Mouse (Mus musculus): ENCODE results near the gene Baz2b. TPM values are rescaled to one million over a fixed set of nuclear protein-coding genes. Genes with fewer than 3 reads are reported as not detected.

Baz2b gene
- polyA plus RNA-seq, 1 experiment from 2014 or later = 34.0 TPM

DNA sequence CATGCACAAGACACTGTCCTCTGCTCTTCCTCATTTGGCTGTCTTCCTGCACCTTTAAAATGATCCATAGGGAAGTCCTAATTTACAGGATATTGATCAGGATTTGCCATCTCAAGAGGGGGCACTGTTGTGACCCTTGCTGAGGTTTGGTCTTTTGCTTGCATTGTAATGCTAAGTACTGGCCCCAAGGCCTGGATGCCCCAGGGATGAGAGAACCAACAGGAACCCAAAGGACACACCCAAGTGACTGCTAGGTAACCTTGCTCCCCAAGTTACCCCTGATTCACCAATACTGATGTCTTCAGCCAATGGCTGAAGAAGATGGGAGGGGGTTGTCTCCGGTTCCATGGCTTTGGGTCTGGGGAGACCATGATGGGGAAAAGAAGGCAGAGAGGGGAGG lies 124.8 kb downstream of the Baz2b start:
- Histone ChIP-seq H3K4me2 (replicated peaks; ENCODE audit: low read depth) (no peak overlapping the region), H3K9me3 (ENCODE audit: control insufficient read depth, low read length) (no peaks in the 10 kb centered on the region), H3K4me1 (replicated peaks; ENCODE audit: control insufficient read depth, insufficient read depth) (no peaks in the 10 kb centered on the region), H3K36me3 (ENCODE audit: control insufficient read depth, insufficient read depth, low read length) (no peaks in the 10 kb centered on the region), H3K27me3 (ENCODE audit: control insufficient read depth, insufficient read depth, low read length) (no peaks in the 10 kb centered on the region), H3K4me3 (ENCODE audit: low read depth, low read length) (no peak overlapping the region), H3K27ac (replicated peaks) (no peak overlapping the region), H3K9ac (ENCODE audit: low read length) (no peak overlapping the region)
- ATAC-seq (ENCODE audit: low FRiP score, low TSS enrichment) = no peak
- TF ChIP-seq CTCF (IDR thresholded peaks at IDR 0.05; ENCODE audit: low read depth) (no peak), EP300 (optimal IDR thresholded peaks at IDR 0.05) (no peak)
- 100% methylated on average over 1 of the region's 1 CpGs for WGBS
- no peak for DNase-seq (ENCODE audit: low spot score)

DNA sequence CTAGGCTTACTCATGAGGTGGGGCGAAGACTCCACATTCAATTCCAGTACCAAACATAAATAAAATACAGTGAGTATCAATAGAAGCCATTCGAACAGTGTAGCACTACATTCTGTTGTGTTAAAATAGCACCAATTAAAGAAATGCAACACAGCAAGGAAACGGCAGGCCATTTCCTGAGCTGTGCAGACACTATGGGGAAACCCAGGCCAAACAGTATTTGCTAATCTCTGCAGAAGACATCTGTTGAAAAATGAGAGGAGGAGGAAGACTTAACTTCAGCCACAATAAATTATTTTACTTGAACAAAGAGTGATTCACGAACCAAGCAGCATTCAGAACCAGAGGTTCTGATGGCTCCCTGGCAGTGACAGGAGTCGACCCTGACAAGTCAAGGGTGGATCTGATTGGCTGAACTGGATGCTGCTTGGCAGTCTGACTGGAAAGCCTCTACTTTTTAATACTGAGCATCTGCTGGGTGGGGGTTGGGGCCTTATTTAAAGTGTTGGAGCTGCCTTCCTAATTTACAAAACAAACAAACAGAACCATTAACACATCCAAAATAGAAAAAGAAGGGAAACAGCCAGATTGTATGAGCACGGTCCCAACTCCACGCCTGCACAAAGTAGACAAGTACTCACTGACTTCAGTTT lies 126.5 kb downstream of the Baz2b start:
- Histone ChIP-seq H3K9ac (ENCODE audit: low read length) (no peak overlapping the region), H3K4me2 (replicated peaks; ENCODE audit: low read depth) (no peak overlapping the region), H3K9me3 (ENCODE audit: control insufficient read depth, low read length) (no peaks in the 10 kb centered on the region), H3K27ac (replicated peaks) (0 out of 2 replicates have a peak overlapping the region, but pooled peaks have one; percentile 9), H3K36me3 (ENCODE audit: control insufficient read depth, insufficient read depth, low read length) (no peaks in the 10 kb centered on the region), H3K4me1 (replicated peaks; ENCODE audit: control insufficient read depth, insufficient read depth) (no peaks in the 10 kb centered on the region), H3K4me3 (ENCODE audit: low read depth, low read length) (no peak overlapping the region), H3K27me3 (ENCODE audit: control insufficient read depth, insufficient read depth, low read length) (no peaks in the 10 kb centered on the region)
- 51% methylated on average over 7 of the region's 7 CpGs for WGBS
- no peak for DNase-seq (ENCODE audit: low spot score)
- no peak for ATAC-seq (ENCODE audit: low FRiP score, low TSS enrichment)
- no peak for TF ChIP-seq EP300 (optimal IDR thresholded peaks at IDR 0.05)
- TF ChIP-seq CTCF (IDR thresholded peaks at IDR 0.05; ENCODE audit: low read depth) = no peak

DNA sequence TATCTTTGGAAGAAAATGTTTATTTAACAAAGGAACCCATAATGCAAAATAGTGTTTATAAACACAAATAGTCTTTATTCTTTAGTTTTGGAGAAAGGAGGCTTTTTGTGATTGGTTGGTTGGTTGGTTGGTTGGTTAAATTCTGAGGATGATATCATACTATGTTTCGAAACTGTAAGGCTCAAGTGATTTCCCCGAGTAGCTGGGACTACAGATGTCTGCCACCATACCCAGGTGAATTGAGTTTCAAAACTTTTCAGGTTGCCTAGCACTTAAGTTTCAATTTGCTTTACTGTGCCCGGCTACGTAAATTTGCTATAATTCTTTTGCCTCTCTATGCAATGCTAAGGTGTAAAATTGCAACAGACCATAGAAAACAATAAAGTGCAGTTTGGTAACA lies 127.4 kb downstream of the Baz2b start:
- no peak for DNase-seq (ENCODE audit: low spot score)
- 87% methylated on average over 4 of the region's 4 CpGs for WGBS
- Histone ChIP-seq H3K36me3 (ENCODE audit: control insufficient read depth, insufficient read depth, low read length) (no peaks in the 10 kb centered on the region), H3K4me2 (replicated peaks; ENCODE audit: low read depth) (no peak overlapping the region), H3K27ac (replicated peaks) (no peak overlapping the region), H3K4me3 (ENCODE audit: low read depth, low read length) (no peak overlapping the region), H3K9ac (ENCODE audit: low read length) (no peak overlapping the region), H3K9me3 (ENCODE audit: control insufficient read depth, low read length) (no peaks in the 10 kb centered on the region), H3K27me3 (ENCODE audit: control insufficient read depth, insufficient read depth, low read length) (no peaks in the 10 kb centered on the region), H3K4me1 (replicated peaks; ENCODE audit: control insufficient read depth, insufficient read depth) (no peaks in the 10 kb centered on the region)
- no peak for ATAC-seq (ENCODE audit: low FRiP score, low TSS enrichment)
- TF ChIP-seq CTCF (IDR thresholded peaks at IDR 0.05; ENCODE audit: low read depth) (no peak), EP300 (optimal IDR thresholded peaks at IDR 0.05) (no peak)

DNA sequence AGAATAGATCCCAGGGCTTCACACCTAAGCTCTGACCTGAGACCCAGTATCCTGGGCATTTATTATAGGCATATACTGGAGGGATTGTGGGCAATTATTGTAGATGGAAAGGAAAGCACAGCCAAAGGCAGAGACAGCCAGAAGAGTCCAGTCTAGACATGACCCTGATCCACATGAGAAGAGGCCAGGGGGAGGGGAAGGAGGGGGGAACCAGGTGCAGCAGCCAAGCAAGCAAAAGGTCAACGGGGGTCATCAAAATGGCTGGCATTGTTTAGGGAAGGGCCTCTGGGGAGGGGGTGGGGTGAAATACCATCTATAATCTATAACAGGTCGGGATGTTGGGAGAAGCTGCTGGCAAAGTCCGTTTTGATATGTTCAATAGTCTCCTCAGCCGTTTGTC lies 128.8 kb downstream of the Baz2b start:
- Histone ChIP-seq H3K4me3 (ENCODE audit: low read depth, low read length) (no peak overlapping the region), H3K36me3 (ENCODE audit: control insufficient read depth, insufficient read depth, low read length) (no peaks in the 10 kb centered on the region), H3K9ac (ENCODE audit: low read length) (no peak overlapping the region), H3K27ac (replicated peaks) (no peak overlapping the region), H3K4me1 (replicated peaks; ENCODE audit: control insufficient read depth, insufficient read depth) (no peaks in the 10 kb centered on the region), H3K9me3 (ENCODE audit: control insufficient read depth, low read length) (no peaks in the 10 kb centered on the region), H3K27me3 (ENCODE audit: control insufficient read depth, insufficient read depth, low read length) (no peaks in the 10 kb centered on the region), H3K4me2 (replicated peaks; ENCODE audit: low read depth) (no peak overlapping the region)
- no peak for TF ChIP-seq CTCF (IDR thresholded peaks at IDR 0.05; ENCODE audit: low read depth)
- no peak for TF ChIP-seq EP300 (optimal IDR thresholded peaks at IDR 0.05)
- WGBS = 37% methylated on average over 4 of the region's 4 CpGs
- no peak for DNase-seq (ENCODE audit: low spot score)
- no peak for ATAC-seq (ENCODE audit: low FRiP score, low TSS enrichment)

DNA sequence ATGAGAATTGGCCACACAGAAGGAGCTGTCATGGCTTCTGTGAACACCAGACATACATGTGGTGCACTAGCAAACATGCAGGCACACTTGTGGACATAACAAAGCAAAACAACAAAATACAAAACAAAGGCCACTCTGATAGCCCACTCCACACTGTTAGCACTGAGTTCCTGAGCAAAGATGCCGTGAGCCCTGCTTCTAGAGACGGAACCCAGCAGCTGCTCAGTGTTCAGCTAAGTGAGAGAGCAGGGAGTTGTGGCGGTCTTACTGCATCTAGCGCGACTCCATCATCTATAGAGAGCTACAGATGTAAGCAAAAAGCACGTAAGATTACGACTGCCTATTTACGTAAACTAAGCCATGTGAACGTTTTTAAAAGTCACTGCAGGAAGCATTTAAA lies 132.0 kb downstream of the Baz2b start:
- 58% methylated on average over 9 of the region's 9 CpGs for WGBS
- no peak for DNase-seq (ENCODE audit: low spot score)
- Histone ChIP-seq H3K9me3 (ENCODE audit: control insufficient read depth, low read length) (no peaks in the 10 kb centered on the region), H3K27ac (replicated peaks) (no peak overlapping the region), H3K4me2 (replicated peaks; ENCODE audit: low read depth) (no peak overlapping the region), H3K4me1 (replicated peaks; ENCODE audit: control insufficient read depth, insufficient read depth) (no peaks in the 10 kb centered on the region), H3K4me3 (ENCODE audit: low read depth, low read length) (no peak overlapping the region), H3K36me3 (ENCODE audit: control insufficient read depth, insufficient read depth, low read length) (no peaks in the 10 kb centered on the region), H3K27me3 (ENCODE audit: control insufficient read depth, insufficient read depth, low read length) (no peaks in the 10 kb centered on the region), H3K9ac (ENCODE audit: low read length) (no peak overlapping the region)
- no peak for ATAC-seq (ENCODE audit: low FRiP score, low TSS enrichment)
- TF ChIP-seq CTCF (IDR thresholded peaks at IDR 0.05; ENCODE audit: low read depth) = no peak
- TF ChIP-seq EP300 (optimal IDR thresholded peaks at IDR 0.05) = no peak

DNA sequence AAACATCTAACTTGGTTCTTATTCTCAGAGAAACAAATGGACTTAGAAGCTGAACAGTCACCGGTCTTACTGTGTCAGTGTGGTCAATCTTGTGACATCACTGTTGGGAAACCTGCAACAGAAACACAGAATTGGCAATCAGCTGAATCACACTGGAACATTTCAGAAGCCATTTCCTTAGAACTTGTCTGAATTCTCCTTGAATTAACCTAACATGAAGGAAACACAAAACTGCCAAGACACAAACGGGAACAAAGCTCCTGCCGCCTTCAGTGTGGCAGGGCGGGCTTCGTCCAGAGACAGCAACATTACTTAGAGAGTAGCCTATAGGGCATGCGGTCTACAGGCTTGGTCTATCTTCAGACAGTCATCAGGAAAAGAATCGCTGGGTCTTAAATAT lies 132.8 kb downstream of the Baz2b start:
- no peaks in the 10 kb centered on the region for H3K9me3 ChIP-seq (ENCODE audit: control insufficient read depth, low read length)

More for the DNA sequence above, 132.8 kb downstream of the Baz2b start:
- H3K4me1 ChIP-seq (replicated peaks; ENCODE audit: control insufficient read depth, insufficient read depth) = no peaks in the 10 kb centered on the region
- no peaks in the 10 kb centered on the region for H3K27me3 ChIP-seq (ENCODE audit: control insufficient read depth, insufficient read depth, low read length)
- no peak overlapping the region for H3K4me2 ChIP-seq (replicated peaks; ENCODE audit: low read depth)
- no peak for TF ChIP-seq EP300 (optimal IDR thresholded peaks at IDR 0.05)
- no peak for TF ChIP-seq CTCF (IDR thresholded peaks at IDR 0.05; ENCODE audit: low read depth)
- no peak for DNase-seq (ENCODE audit: low spot score)
- ATAC-seq (ENCODE audit: low FRiP score, low TSS enrichment) = no peak
- no peak overlapping the region for H3K27ac ChIP-seq (replicated peaks)
- H3K4me3 ChIP-seq (ENCODE audit: low read depth, low read length) = no peak overlapping the region
- no peaks in the 10 kb centered on the region for H3K36me3 ChIP-seq (ENCODE audit: control insufficient read depth, insufficient read depth, low read length)
- H3K9ac ChIP-seq (ENCODE audit: low read length) = no peak overlapping the region
- 69% methylated on average over 7 of the region's 7 CpGs for WGBS
